Mouse (Mus musculus) right cerebral cortex, postnatal 36 days (tissue): Measurements from ENCODE around the gene Ift80.
"Not testable (repeated sequence)": the region's sequence is repeated elsewhere in the genome, so short reads cannot be mapped to it uniquely, and the experiment has no call there.

Source experiments
- DNase-seq, 2 experiments: peaks; one replicate each; pipeline ENCODE4 v3.0.0; 2022; ENCODE audit warnings: low spot score in 2 of 2, mixed read lengths in 1 of 2

Ift80 gene

DNA sequence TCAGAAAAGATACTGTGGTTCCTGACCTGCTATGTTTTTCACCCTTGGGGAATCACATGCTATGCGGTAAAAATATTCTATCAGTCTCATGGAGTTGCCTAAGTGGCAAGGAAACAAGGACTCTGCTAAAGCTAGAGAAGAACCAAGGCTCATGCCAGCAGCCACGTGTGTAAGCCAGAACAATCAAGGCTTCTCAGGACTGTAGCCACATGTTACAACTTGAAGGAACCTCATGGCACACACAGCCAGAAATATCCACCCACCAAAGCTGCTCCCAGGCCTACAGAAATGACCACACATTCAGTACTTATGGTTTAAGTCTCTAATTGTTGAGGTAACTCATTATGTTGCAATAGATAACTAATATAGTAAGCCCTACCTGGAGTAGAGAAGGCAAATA is 17.8 kb downstream of the Ift80 start:
- no peak for DNase-seq

DNA sequence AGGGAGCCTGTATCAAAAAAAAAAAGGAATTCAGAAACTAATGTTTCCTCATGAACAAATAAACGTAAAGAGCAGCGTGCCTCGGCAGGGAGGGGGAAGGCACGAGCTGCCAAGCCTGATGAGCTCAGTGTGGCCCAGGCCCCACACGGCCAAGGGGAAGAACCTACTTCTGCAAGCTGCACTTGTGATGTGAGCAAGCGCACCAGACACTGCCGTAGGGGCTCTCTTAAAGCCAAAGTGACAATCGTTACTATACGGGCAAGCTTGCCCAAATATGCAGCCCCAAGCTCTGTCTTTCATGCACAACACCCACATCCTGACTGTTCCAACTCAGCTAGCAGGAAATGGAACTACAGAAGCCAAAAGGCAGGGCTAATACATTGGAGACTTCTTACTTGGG is 23.5 kb downstream of the Ift80 start:
- no peak for DNase-seq

DNA sequence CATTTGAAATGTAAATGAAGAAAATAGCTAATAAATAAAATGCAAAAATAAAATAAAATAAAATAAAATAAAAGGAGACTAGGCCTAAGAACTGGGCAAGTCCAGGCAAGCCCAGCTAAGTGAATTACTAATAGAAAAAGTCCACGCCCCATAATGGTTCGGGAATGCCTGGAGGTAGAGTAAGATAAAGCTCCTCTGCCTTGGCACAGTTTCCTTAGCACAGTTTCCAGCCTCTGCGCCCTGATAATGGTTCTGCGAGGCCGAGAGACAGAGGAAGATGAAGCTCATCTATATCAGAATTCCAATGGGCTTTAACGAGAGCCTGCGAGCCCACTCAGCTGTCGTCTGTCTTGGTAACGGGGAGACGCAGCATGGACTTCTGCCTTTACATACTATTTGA is 25.2 kb downstream of the Ift80 start:
- no peak for DNase-seq

DNA sequence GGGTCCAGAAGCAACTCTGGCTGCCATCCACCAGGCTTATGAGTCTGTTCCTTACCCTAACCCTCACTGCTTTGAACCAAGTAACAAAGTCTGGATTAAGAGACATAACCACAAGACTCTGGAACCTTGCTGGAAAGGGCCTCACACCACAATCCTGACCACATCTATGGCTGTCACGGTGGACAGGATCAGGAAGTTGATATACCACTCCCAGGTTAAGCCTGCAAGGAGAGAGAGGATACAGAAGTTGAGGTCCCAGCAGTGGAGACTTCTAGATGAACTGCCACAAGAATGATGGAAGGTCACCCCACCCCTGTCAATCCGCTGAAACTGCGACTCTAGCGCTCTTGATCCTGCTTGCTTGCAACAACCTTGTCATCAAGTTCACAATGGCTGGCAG is 26.7 kb downstream of the Ift80 start:
- DNase-seq = no peak

DNA sequence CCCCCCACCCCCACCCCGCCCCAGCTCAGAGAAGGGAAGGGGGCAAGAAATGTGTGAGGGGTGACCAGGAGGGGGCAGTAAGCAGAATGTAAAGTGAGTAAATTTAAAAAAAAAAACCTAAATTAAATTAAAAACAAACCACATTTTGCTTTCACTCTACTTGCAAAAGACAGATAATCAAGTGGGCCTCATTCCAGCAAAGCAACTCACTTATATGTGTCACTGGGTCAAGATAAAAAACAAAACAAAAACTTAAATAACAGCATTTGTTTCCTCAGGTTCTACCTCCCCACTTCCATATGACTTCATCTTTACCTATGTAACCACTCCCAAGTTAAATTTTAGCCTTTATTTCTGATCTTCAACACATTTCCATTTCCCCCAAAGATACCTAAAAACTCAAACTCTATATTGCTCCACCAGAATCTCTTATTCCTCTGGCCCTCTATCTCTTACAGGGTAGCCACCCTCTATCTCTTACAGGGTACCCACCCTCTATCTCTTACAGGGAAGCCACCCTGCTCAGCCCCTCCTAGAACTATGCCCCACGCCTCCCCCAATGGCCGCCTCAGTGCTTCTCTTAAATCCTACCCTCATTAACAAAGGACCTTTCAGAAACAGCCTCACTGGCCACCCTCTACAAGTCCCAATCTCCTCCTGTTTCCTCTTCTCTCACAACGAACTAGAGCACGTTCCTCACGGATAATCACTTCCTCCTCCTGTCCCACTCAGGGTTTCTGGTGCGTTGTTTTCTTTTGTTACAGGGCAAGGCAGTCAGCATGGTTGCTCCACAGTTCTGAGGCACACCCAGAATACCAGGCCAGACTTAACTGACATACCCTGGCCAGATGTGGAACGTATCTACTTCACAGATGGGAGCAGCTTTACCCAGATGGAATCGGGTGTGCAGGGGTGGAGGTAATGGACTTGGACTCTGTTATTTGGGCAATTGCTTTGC is 28.6 kb downstream of the Ift80 start:
- no peak for DNase-seq

DNA sequence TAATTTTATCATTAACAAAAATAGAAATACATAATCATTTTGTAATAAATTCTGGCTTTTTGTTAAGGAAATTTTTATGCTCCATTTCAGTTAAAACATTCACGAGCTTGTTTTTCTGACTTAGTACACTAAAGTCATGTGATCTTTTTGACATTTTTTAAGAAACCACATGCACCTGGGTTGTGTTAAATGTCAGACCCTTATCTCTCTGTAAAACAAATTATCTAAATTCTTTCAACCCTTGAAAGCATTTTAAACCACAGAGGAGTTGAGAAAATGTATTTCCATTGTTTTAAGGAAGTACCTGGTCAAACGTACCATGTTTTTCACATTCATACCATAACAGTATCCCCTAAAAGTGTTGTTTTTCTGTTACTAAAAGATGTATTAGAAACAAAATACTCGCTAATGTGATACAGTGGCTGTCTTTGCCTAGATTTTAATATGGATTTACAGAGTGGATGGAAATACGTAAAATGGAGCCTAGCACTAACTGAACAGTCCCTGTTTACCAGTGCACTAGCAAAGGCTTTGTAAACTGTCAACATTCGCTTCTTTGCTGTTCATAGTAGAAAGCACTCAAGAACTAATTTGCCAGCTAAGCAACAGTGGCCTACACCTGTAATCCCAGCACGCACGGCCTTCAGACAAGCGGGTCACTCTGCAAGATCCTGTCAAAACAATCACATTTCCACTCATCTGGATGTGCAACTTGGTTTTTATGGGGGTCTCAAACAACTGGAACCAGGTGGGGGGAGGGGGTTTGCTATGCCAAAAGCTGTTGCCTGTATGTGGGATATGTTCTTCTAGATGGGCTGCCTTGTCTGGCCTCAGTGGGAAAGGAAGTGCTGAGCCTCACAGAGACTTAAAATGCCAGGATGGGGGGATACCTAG is 29.5 kb downstream of the Ift80 start:
- no peak for DNase-seq

DNA sequence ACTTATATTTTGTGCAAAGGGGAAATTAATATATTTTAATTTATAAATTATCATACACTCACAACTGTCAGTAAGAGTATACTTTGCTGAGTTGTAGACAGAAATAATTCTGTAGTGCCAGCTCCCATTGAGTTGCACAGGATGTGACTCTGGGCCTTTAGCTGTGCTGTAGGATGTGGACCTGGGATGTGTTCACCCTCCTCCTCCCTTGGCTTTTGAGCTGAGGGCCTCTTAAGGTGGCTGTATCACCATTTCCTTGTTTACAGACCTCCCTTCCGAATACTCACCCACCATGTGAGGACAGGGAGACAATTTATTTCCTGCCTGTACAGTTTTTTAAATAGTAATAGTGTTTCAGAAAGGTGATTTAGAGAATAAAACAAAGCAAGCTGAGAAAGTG is 30.8 kb downstream of the Ift80 start:
- DNase-seq = no peak

DNA sequence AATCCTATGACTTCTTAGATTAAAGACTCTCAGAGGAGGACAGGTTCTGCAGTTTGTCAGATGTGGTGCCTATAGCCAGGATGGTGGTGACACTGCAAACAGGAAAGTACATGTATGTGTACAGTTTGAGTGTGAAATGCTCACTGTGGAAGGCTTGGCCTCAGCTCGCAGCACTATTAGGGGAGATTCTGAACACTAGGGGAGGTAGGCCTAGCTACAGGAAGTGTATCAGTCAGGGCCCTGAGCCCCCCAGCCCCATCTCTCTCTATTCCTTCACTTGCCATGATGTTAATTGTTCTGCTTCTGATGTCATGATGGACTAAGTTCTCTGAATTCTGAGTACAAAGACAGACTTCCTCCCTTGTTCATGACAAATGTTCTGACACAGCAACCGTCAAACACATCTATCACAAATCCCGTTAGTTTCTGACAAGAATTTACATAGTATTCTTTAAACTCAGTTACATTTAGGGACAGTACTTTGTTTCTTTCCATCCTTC is 35.2 kb downstream of the Ift80 start:
- no peak for DNase-seq

DNA sequence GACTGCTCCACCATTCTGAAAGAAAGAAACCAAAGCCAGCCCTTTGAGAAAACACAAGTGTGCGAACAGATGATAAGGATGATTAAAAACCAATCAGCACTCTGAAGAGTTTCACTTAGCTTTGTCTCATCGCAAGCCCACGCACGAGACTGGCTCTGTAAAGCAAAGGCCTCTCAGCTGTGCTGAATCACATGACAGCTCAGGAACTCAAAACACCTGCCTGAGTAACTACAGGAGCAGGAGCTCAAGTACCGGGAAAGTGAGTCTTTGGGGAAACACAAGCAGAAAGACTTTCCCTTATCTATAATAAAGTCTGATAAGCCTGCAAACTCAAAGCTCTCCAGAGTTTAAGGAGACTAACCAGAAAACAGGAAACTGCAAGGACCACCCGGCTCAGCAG is 37.0 kb downstream of the Ift80 start:
- no peak for DNase-seq

DNA sequence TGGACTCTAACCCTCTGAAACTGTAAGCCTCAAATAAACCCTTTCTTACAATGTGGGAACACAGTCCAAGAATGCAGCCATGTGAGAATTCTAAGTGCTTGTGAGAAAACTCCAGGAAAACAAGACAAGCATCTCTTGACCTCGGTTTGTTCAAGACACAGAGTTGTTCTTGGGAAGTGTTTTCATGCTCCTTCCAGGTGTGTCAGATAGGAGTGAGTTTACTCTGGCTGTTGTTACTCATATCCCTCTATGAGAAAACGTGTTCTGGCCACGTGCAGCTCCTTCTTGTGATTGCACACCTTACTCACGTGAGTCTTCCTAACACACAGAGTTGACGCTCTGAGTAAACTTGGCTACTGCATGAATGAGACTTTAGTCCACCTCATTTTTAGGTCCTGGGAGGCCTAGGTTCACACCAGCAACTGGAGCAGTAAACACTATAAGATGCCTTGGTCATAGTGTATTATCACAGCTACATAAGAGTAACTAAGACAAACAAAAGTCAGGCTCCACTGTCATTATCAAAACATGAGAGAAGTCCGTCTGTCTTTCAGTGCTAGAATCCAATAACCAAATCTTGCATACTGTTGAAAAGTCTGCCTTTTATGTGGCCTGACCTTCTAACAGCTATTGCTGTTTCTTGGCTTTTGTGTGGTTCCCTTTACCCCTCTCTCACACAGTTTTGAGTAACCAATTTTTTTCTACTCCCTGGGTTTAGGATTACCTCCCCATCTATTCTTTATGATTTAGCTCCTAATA is 37.7 kb downstream of the Ift80 start:
- no peak for DNase-seq

DNA sequence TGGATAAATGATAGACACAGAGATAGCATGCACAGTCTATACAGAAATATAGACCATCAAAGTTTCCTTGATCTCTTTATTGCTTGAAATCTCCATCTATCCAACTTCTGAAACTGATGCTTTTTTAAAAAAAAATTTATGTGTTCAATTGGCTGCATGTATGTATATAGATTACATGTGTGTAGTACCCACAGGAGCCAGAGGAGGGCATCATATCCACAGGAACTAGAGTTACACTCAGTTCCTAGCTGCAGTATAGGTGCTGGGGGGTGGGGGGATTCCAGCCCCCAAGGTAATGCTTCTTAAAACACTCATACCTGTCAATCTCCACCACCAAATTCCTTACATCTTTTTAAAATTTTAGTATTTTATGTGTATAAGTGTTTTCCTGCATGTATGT is 39.7 kb downstream of the Ift80 start:
- DNase-seq = no peak

DNA sequence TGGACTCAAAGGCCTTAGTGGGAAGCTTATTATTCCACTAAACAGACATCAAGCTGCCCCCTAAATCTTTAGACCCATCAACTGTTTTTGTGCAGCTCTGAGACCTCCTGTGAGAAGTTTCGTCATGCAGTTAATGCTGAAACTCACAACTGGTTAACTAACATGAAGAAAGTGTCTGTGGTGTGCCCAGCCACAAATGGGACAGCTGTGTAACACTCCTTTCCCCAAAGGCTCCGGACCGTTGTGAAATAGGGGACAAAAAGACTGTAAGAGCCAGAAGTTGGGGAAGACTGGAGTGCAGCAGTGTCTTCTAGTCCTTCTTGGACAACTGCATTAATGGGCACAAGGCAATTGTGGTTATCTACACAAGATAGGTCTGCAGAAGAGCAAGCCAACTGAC is 47.0 kb downstream of the Ift80 start:
- no peak for DNase-seq

DNA sequence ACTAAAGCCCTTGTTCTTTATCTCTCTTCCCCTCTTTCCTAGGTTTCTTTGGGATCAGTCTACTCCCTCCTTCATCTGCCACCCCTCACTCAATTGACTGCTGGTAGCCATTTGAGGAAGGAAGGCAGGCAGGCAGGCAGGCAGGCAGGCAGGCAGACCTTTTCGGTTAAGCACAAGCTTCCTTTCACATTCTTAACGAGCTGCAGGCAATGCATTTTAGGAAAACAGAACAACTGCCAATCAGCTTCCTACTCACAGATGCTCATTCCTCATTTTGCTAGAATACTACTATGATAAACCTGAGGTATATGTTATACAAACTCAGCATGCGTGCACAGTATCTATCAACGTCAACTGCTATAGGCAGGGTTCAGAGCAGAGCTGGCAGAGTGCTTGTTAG is 47.9 kb downstream of the Ift80 start:
- peak in 1 of 2 experiments; percentile 11 for DNase-seq

DNA sequence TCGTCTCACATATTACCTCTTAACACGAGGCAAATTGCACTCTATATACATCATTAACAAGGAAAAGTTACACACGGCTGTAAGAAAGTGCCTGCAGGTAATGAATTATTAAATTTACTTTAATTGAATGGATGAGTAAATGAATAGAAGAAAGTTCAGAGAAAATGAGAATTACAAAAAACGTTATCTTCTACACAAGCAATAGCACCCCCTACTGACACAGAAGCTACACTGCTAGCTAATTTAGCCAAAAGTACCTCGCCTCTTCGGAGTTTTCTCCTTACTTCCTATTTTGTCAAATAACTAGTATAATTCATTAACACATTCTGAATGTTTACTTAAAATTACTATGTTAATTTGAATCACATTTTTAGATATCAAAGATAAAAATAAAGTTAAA is 49.9 kb downstream of the Ift80 start:
- DNase-seq = no peak

DNA sequence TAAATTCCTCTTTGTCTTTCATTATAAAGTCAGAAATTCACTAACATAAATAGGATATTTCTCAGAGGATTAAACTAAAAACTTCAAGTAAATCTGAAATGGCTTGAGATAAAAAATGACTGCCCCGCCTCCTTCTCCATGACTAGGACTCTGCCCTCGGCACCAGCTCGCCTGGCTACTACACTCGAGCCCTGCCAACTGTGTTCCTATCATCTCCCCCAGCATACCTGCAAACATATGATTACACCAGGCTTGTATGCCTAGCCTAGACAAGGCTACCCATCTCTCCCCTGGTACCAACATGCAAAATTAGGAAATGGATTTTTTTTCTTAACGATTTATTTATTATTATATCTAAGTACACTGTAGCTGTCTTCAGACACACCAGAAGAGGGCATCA is 51.7 kb downstream of the Ift80 start:
- DNase-seq = no peak

DNA sequence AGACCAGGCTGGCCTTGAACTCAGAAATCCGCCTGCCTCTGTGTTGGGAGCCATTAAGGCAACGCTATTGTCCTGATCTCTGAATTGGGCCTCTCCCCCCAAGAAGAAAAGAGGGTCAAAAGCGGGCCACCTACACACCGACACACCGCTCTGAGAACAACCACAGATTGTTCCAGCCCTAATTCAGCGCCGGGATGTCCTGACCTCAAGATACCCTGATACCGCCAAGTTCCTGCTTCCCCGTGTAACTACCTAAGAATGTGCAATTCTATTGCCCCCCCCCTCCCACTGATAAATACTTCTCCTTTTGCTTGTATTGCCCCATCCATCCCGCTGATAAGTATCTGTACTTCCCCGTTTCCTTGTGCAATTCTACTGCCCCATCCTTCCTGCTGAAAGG is 52.4 kb downstream of the Ift80 start:
- not testable (repeated sequence) for DNase-seq

DNA sequence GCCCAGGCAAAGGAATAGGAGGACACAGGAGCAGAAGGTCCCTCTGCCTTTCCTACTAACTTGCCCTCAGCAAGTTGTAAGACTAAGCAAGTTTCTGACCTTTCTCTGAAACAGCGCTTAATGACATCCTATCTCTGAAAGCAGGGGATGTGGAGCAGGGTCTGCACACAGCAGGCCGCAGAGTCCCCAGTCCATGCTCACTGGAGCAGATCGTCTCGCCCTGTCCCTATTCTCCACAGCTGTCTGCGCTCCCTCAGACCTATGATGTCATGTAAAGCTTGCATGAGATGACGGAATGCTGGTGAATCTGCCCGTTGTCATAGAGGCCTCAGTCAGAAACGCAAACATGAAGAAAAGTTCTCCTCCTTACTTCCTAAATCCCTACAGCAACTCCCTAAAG is 55.0 kb downstream of the Ift80 start:
- no peak for DNase-seq

DNA sequence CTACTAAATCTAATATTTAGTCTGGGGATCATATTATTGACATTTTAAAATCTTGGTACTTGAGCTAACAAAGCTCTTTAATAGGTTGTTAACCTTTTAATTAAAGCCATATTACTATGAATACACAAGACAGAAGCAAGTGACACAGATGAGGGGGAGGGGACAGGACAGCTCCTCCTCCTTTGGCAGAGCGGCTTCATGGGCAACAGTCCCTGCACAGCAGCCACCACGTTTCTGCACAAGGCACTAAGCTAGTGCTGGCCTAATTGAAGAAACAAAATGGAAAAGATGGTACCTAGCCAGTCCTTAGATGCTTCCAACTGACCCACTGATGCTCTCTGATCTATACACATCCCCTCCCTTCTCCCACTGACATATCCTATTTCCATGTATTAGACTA is 55.5 kb downstream of the Ift80 start:
- no peak for DNase-seq

DNA sequence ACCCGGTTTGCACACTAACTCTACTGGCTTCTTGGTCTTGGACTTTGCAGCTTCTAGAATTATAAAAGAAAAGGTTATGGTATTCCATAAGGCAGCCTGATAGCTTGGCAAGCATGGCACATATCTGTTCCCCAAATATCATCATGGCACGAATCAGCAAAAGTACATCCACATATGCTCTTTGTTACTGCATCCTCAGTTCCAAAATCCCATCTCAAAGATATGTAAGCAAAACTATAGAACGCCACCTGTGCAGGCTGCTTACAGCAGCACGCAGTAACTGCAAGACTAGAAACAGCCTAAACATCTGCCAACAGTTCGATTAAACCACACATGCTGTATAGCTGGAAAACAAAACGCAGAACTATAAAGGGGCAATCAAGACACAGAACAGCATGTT is 62.5 kb downstream of the Ift80 start:
- no peak for DNase-seq

DNA sequence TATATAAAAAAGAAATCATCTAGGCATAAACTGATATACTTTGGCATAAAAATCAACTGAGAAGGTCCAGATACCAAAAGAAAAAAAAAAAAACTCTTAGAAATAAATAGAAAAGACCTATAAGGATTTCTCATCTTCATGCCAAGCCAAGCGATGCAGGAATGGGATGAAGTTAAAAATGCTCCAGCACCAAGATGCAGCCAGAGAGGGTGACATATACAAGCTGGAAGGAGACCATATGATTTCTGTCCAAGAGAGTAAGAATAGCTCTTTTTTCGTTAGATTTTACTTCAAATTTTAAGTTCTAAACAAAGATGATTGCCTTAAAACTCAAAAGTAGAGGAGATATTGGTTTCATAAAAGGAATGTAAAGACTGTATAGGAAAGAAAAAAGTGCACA is 64.1 kb downstream of the Ift80 start:
- no peak for DNase-seq

DNA sequence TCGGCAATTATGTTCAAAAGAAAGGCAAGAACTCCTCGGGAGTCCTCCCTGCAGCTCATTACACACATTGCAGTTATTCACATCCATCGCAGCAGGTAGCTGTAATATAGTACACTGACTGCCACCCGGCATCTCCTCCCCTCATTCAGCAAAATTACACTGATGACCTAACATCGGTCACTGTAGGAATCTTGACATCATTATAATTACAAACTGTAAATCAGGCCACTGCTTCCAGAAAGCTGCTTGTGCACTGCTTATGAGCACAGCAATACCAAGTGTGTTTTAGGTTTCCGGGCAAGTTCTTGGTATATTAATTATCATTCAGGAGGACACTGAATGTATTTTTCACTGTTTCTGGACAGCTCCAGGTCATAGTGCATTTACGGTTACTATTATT is 65.1 kb downstream of the Ift80 start:
- DNase-seq = no peak

DNA sequence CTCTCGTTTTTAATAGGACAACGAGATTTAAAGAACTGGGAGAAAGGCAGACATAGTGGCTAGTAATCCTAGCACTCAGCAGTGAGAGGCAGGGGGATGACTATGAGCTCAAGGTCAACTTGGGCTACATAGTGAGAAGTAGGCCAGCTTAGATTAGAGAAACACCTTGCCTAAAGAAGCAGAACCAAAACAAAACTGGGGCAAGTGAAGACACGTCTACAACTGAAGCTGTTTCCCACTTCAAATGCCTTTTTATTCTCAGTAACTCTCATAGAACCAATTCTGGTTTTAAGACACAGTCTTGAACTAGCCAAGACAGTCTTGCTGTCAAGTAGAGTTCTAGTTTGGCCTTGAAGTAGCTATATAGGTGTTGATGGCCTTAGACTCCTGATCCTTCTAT is 67.7 kb downstream of the Ift80 start:
- DNase-seq = no peak
